Mouse (Mus musculus) lung, postnatal 14 days (tissue): ENCODE results near the gene Dcaf12.

ENCODE experiments used
- DNase-seq: peaks from one replicate; pipeline ENCODE4 v3.0.0; 2021

Gene Dcaf12

GRCm38 (mm10) chr4:41314141-41315129 is at the start of gene Dcaf12:
Dcaf12 (minus strand) TSS chr4:41314889.
- DNase-seq, result peak; percentile 96

- DNase-seq, result no peak
These were observed 46.4 kb upstream of the Dcaf12 start for GRCm38 (mm10) chr4:41361059-41361458.

GRCm38 (mm10) chr4:41359358-41359757 is 44.7 kb upstream of the Dcaf12 start:
- DNase-seq, result no peak

- no peak for DNase-seq
These were observed 44.0 kb upstream of the Dcaf12 start for GRCm38 (mm10) chr4:41358669-41359068.

GRCm38 (mm10) chr4:41357154-41357553 is 42.5 kb upstream of the Dcaf12 start:
- DNase-seq, result no peak

- DNase-seq, result no peak
These were observed 38.6 kb upstream of the Dcaf12 start for GRCm38 (mm10) chr4:41353265-41353664.

- no peak for DNase-seq
These were observed 38.1 kb upstream of the Dcaf12 start for GRCm38 (mm10) chr4:41352758-41353157.

- DNase-seq, result no peak
These were observed 34.5 kb upstream of the Dcaf12 start for GRCm38 (mm10) chr4:41349199-41349591.

- peak; percentile 95 for DNase-seq
These were observed 34.0 kb upstream of the Dcaf12 start, which contains the start of gene Ubap1 for GRCm38 (mm10) chr4:41348584-41349198. Ubap1 (plus strand) TSS chr4:41348996.

GRCm38 (mm10) chr4:41347839-41348238 is 33.1 kb upstream of the Dcaf12 start:
- DNase-seq, result no peak

- DNase-seq, result no peak
These were observed 31.3 kb upstream of the Dcaf12 start for GRCm38 (mm10) chr4:41346011-41346410.

- DNase-seq, result no peak
These were observed 26.3 kb upstream of the Dcaf12 start for GRCm38 (mm10) chr4:41340912-41341550.

GRCm38 (mm10) chr4:41336546-41336945 is 21.9 kb upstream of the Dcaf12 start:
- no peak for DNase-seq

GRCm38 (mm10) chr4:41331698-41332421 is 17.2 kb upstream of the Dcaf12 start:
- no peak for DNase-seq

- no peak for DNase-seq
These were observed 16.4 kb upstream of the Dcaf12 start for GRCm38 (mm10) chr4:41331085-41331484.

GRCm38 (mm10) chr4:41329481-41329880 is 14.8 kb upstream of the Dcaf12 start:
- DNase-seq, result no peak

GRCm38 (mm10) chr4:41326876-41327275 is 12.2 kb upstream of the Dcaf12 start:
- no peak for DNase-seq

- DNase-seq, result no peak
These were observed 6.3 kb upstream of the Dcaf12 start for GRCm38 (mm10) chr4:41320971-41321370.

- DNase-seq, result no peak
These were observed 3.6 kb upstream of the Dcaf12 start for GRCm38 (mm10) chr4:41318267-41318666.

GRCm38 (mm10) chr4:41315173-41315572 is 484 bp upstream of the Dcaf12 start:
- DNase-seq, result no peak

GRCm38 (mm10) chr4:41313722-41314121 is 967 bp downstream of the Dcaf12 start:
- peak; percentile 5 for DNase-seq
